Comparison of ENCODE assay signal across 10 mouse cellular contexts in the genomic region with DNA sequence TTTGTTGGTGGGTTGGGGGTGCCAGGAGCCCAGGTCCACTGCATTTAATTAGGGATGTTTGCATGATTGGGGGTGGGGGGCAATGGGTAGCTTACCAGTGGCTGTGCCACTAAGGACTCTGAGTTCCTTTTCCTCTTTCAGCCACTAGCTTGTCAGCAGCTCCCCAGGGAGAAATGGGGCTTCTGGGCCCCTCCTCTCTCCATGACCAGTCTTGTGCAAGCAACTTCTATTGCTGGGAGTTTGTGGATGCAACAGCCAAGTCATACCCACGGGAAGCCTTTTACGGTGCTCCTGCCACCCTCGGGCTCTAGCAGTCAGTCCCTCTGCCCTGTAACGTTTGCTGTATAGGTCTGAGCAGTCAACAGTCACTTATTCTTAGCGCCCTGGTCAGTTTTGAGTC. TPM values are rescaled to one million over a fixed set of nuclear protein-coding genes. Genes with fewer than 3 reads are reported as not detected.
DNase-seq lines count a peak whose midpoint lies in the region.
"Had no signal": no experiment of that assay in that cellular context is flagged by ENCODE, and none has a peak within 500 bp of the region (broad histone marks: within the 10 kb centered on the region; RNA-seq: fewer than 3 reads in every experiment).

No protein-coding gene starts in this region.

- peak; percentile 56 to 75 for DNase-seq in heart, adult 18-20 months
- no peak for DNase-seq in heart, adult 8-10 months (ENCODE audit: low spot score)
- DNase-seq in lung, adult 18-20 months, result peak; percentile 18 to 24
- DNase-seq in lung, postnatal 10 days, result no peak
- DNase-seq in gastrocnemius, adult 8-10 months (ENCODE audit: low spot score in 2 of 2), result peak; percentile 47 to 52
- no peak for DNase-seq in T-cell, adult 2 months (ENCODE audit: low spot score)
- no peak for DNase-seq in cerebellum, adult 8-10 months
- DNase-seq: lung, embryonic 14.5 days; thymus, adult 2 months had no signal

- H3K9me3 ChIP-seq in megakaryocyte, embryonic 14.5 days, result no peaks in the 10 kb centered on the region

- H3K4me1 ChIP-seq in megakaryocyte, embryonic 14.5 days, result peaks cover 85% of the 10 kb centered on the region

- peak overlapping the region; percentile 70 for H3K4me3 ChIP-seq in megakaryocyte, embryonic 14.5 days (replicated peaks)

- no peaks in the 10 kb centered on the region for H3K36me3 ChIP-seq in megakaryocyte, embryonic 14.5 days (replicated peaks; ENCODE audit: low read length)

- H3K27me3 ChIP-seq in megakaryocyte, embryonic 14.5 days (replicated peaks), result peaks cover 77% of the 10 kb centered on the region

RNA-seq across cellular contexts. Expression of a gene that starts 5.7 kb away (rescaled TPM):
- total RNA-seq in heart, adult 18-20 months (2021), result 10 to 100 TPM; 50.2 to 53.6 TPM
- total RNA-seq in heart, adult 8-10 months (2022), result 10 to 100 TPM; 50.2 to 64.1 (median 53.3) TPM
- 10 to 100 TPM; 64.0 to 77.0 (median 70.7) TPM for total RNA-seq in gastrocnemius, adult 8-10 months (2022)
- 24.6 and 49.2 TPM in 2 replicates for polyA plus RNA-seq in megakaryocyte, embryonic 14.5 days (2012; ENCODE audit: insufficient read depth, low replicate concordance)

RNA-seq across cellular contexts. Expression of a gene that starts 6.0 kb away (rescaled TPM):
- 10 to 100 TPM; 23.0 to 25.0 TPM for total RNA-seq in heart, adult 18-20 months (2021)
- total RNA-seq in heart, adult 8-10 months (2022), result 10 to 100 TPM; 26.0 to 30.4 (median 27.1) TPM
- 10 to 100 TPM; 13.2 to 19.2 (median 15.8) TPM for total RNA-seq in gastrocnemius, adult 8-10 months (2022)
- polyA plus RNA-seq in megakaryocyte, embryonic 14.5 days (2012; ENCODE audit: insufficient read depth, low replicate concordance), result 9.9 TPM in 1 of 2 replicates, not detected in the other

RNA-seq across cellular contexts. Expression of a gene that starts 46.2 kb away (rescaled TPM):
- total RNA-seq in heart, adult 18-20 months (2021), result 1 to 10 TPM; 2.9 to 3.6 TPM
- total RNA-seq in heart, adult 8-10 months (2022), result 1 to 10 TPM; 2.9 to 6.0 (median 3.5) TPM
- 1 to 10 TPM in 1 of 4 experiments, under 1 TPM in 3; 0.49 to 1.0 (median 0.60) TPM for total RNA-seq in gastrocnemius, adult 8-10 months (2022)
- 4.6 and 11.1 TPM in 2 replicates for polyA plus RNA-seq in megakaryocyte, embryonic 14.5 days (2012; ENCODE audit: insufficient read depth, low replicate concordance)

Comparison
In these comparisons a context has a peak if more than half of its experiments do, and no peak if none do; other contexts are left out.
1. DNase-seq: peak in heart, adult 18-20 months (2 of 2), lung, adult 18-20 months (2 of 2) and gastrocnemius, adult 8-10 months (2 of 2); none in heart, adult 8-10 months (single experiment), lung, postnatal 10 days (single experiment), T-cell, adult 2 months (single experiment) and cerebellum, adult 8-10 months (single experiment).